Mouse (Mus musculus) left cerebral cortex, adult 9 months (tissue): ENCODE data around the gene 9130230L23Rik.
A peak's percentile ranks its signal among the peaks of the same experiment; 100 is the strongest.

Experiments used
- DNase-seq, 2 experiments: peaks; one replicate each; pipeline ENCODE4 v3.0.0; 2022; ENCODE audit warnings: low spot score in 2 of 2

9130230L23Rik gene

DNA sequence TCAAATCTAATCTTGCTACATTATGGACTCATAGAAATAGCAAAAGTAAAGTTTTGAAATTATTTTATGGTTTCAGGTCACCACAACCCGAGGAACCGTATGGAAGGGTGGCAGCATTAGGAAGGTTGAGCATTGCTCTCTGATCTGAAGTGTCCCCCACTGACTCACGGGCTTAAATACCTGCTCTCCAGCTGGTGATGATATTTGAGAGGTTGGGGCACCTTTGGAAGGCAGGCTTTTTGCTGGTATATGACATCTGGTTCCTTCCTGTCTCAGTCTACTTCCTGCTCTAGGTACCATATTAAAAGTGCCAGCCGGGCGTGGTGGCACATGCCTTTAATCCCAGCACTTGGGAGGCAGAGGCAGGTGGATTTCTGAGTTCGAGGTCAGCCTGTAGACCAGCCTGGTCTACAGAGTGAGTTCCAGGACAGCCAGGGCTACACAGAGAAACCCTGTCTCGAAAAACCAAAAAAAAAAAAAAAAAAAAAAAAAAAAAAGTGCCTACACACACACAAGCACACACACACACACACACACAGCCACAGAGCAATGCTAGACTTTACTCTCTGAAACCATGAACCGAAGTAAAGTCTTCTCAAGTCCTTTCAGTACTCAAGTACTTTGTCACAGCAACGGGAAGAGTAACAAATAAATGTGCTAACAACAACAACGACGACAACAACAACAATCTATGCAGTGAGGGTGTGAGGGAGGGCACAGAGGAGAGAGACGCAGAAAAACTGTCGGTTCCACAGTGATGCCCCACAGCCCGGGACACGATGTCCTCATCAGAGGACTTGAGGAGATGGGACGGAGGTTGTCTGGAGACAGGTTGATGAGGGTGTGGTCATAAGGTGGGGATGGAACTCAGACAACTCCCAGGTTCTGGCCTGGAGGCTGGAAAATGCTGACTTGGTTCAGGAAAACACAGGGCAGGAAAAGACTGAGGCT, 49.7 kb downstream of the 9130230L23Rik start:
- no peak for DNase-seq

DNA sequence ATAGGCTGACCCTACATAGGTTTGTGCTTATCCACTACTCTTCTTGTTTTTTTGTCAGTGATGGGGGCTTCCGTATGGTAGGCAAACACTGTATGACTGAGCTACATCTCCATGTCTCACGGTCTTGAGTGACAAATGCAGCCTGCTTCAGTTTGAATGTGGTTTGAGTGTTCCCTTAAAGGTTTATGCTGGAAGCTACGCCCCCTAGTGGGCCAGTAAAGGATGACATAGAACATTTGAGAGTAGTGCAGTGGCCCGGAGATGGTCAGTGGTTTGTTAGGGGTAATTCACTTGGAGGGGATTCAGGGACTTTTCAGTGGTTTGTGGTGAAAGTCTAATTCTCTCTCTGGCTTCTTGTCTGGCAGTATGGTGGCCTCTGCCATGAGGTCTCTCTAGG, 52.6 kb downstream of the 9130230L23Rik start:
- no peak for DNase-seq

DNA sequence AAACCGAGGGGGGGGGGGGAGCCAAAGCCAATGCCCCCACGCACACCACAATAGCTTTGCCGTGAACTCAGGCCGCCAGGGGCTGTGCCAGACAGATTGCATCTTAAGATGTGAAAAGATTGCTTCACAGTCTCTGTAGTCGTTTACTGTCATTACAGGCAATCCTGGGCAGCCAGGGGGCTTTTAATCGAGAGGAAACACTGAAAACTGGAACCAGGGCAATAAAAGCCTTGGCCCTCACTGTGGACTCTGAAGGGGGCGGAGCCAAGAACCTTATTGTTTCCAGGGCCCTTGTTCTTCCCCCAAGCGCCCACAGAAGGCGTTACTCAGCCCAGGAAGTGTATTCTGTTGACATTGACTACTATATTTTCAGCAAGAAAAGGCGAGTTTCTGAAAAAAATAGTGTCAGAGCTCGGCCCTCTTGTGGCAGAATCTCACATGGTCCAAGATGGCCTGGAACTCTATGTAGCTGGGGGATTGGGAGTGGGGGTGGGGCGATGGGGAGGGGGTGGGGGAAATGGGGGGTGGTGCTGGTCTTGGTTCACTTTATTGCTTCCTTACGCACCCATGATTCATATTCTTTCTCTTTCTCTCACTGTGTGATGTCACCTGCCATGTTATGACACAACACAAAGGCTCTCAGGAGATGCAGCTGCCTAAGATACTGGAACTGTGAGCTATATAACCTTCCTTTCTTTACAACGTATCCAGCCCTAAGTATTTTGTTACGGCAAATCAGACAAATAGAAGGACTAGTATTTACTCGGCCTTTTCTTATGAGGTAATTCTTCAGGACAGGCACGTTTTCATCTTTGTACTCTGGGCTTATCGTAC, 53.2 kb downstream of the 9130230L23Rik start:
- no peak for DNase-seq

DNA sequence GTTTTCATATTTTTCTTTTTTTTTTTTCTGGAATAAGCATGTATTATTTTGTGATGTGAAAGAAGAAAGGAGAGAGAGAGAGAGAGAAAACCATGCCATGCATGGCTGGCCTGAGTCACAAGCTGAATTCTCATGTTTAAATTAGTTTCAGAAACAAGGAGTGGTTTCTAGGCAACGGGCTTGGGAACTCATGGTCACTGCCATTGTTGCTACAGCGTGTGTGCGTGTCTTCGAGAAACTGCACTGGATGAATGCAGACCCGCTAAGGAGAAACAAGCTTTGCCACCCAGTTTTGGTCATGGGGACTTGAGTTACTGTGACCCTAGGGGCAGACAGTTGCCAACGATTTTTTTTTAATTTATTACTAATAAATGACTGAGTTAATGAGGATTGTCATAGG, 53.8 kb downstream of the 9130230L23Rik start:
- peak in 1 of 2 experiments; percentile 50 for DNase-seq

DNA sequence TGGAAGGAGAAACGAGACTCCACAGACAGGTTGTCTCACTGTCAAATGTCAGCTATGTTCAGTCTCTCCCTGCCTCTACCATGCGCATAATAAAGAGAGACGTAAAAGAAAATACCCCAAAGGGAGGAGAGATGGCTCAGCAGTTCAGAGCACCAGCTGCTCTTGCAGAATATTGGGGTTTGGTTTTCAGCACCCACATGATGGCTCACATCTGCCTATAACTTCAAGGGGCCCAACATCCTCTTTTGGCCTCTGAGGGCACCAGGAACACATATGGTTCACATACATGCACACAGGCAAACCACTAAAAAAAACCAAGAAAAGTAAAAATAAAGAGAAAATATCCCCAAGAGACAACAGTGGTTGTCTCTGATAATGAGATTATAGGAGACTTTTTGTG, 54.3 kb downstream of the 9130230L23Rik start:
- DNase-seq, result no peak

DNA sequence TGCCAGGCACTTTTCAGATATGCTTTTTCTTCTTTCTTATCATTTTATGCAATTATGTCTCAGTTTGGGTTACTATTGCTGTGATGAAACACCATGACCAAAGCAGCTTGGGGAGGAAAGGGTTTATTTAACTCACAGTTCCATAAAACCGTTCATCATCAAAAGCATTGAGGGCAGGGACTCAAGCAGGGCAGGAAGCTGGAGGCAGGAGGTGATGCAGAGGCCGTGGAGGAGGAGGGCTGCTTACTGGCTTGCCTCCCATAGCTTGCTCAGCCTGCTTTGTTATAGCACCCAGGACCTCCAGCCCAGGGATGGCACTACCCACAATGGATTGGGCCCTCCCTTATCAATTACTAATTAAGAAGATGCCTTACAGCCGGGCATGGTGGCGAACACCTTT, 62.9 kb downstream of the 9130230L23Rik start:
- no peak for DNase-seq

DNA sequence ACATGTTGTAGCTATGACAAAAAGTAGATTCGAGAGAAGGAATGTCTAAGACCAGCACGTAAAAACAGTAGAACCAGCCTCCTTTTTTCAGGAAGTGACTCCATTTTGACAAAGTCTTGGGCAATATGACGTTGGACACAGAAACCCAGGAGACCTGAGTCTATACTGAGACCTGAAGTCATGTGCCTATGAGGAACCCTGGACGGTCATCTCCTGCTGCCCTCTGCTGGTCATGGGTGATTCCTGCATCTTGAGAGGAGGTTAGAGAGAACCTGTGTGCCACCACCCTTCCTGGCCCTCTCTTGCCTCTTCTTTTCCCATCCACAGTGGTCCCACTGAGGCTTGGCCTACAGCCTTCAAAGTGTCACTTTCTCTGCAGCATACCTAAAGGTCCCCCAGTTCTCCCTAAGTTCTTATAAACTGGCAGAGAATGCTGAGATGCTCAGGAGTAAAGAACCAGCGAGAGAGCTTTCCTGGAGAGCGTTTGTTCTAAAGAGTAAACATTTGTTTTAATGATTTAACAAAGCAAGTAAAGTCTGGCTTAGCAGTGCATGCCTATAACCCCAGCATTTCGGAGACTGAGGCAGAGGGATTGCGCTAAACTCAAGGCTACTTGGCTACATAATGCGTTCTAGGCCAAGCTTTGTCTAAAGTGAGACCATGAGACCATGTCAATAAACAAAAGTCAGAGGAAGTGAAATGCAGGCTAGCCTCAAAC, 65.9 kb downstream of the 9130230L23Rik start:
- peak; percentile 19 to 84 for DNase-seq

DNA sequence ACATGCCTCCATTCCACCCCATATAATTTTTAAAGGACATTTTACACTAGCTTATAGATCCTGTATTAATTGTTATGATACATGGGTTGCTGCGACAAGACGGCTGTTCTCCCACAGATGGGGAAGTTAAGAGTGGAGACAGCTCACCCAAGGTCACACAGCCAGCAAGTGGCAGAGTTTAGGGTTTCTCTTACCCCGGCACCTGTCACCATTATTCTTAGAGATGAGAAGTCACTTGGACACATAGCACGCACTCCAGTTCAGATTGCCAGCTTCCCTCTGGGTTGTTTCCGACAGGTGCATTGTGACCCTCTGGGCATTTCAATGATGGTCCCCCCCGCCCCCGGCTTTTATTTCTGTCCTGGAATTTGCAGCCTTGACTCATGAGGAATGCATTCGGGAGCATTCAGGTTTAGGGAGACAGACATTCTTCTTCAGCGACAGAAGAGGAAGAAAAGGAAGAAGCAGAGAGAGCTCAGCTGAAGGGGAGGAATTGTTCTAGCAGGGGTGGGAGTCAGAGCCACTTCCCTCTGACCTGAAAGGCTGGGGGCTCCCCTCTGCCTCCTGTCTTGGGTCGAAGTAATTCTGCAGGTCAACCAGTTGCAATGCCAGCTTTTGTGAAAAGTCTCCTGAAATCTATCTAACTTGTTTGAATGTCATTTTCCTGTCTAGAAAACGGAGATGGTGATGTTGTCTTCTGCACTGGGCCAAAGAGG, 66.9 kb downstream of the 9130230L23Rik start:
- DNase-seq, result no peak

DNA sequence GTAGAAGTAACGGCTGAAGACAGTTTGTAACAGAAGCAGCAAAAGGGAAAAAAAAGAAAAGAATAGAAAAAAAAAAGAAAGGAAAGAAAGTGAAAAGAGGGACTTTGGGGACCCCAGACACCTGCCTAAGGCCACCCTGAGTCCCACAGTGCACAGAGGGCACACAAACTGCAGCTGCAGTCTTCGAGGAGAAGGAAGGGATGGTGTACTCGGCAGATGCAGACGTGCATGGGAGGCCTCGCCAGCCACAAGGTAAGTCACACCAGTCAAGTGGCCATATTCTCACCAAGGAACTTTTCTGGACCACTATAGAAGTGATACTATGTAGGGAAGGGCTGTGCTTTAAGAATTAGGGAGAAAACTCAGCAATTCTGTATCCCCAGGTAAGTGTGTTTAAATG, 69.3 kb downstream of the 9130230L23Rik start, which contains the start of gene Chrna9:
Gene Chrna9, plus strand, starts transcription at position 139 of the 400 bp plus-strand sequence.
- no peak for DNase-seq

DNA sequence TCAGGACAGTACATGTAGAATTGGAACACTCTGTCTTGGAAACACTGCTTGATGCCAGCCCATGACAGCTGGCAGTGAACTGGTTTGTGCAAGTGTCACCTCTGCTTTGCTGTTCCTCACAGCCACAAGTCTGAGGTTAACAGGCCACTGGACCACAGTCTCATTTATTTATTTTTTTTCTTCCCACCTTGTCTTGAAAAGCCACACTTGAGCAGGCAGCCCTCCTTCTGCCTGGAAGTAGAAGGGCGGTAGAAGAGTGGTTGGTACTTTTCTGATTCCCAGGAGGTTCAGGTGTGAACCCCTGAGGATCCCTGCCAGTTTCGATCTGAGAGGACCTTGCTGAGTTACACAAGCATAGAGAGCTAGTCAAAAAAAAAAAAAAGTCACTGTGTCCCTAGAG, 70.3 kb downstream of the 9130230L23Rik start:
- no peak for DNase-seq

DNA sequence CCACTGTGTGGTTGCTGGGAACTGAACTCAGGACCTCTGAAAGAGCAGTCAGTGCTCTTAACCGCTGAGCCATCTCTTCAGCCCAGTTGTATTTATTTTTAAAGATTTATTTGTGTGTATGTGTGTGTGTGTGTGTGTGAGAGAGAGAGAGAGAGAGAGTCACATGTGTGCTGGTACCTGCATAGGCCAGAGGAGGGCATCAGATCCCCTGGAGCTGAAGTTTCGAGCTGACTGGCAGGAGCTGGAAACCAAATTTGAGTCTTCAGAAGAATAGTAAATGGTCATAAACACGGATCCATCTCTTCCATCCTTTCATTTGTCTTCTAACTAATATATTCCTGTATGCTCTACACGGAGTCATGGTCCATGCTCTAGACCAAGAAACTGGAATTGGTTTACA, 70.8 kb downstream of the 9130230L23Rik start:
- no peak for DNase-seq

DNA sequence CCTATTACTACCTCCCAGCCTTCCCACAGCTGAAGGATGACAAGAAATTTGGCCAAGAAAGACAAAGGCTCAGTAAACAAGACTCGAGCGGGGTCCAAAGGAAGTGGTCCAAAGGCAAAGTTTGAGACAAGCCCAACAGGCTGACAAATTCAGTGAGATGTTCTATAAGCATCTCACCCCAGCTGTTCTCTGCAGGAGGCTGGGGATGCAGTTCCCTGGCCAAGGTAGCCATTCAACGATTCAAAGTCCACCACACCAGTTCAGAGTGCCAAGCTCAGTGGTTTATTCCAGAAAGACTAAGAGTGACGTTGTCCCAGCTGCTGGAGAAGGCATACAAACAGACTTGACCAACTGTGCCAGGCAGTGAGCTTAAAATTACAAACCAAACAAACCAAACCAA, 73.9 kb downstream of the 9130230L23Rik start:
- DNase-seq, result no peak
